Mouse (Mus musculus): ENCODE results near the gene Zbtb17.

DNA sequence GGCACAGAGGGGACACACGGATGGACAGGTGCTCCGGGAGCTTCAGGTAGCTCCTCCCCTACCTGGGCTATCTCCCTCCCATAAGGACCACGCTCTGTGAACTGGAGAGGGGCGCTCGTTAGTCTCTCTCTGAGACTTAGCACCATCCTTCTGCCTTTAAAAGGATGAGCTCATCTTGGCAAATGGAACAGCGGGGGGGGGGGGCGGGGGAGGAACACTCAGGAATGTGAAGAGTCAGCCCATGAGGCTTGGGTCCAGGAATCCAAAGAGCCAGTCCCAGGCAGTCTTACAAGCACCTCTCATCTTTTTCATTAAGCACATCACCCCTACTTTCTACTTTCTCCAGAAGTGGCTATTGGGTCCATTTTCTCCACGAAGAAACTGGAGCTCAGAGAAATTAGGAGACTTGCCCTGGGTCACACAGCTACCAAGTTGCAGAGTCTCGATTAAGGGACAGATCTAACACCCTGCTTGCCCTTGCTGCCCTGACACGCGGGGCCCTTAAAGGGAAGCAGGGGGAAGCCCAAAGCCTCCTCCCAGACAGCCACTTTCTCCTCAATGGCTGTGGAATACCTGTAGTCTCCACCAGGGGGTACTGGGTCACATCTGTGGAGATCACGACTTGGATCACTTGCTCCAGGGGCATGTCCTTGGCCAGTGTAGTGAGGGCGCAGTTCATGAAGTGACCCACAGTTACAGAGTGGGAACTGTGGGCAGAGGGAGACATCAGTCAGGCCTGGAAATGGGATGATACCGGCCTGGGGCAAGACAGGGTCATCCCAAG lies 37.7 kb upstream of the Zbtb17 start:
- TF ChIP-seq CTCF (IDR thresholded peaks at IDR 0.05; ENCODE audit: insufficient read depth, low read depth, low read length) = 0 out of 2 replicates have a peak, but pooled peaks have one; percentile 25
- no peak for TF ChIP-seq POLR2A (IDR thresholded peaks at IDR 0.05; ENCODE audit: insufficient read depth, low read depth, low read length)

Measured in olfactory bulb, adult 2 months (tissue).